Mouse (Mus musculus): ENCODE data around the gene Pde4d.

The Pde4d gene

GRCm38 (mm10) chr13:109681699-109682293 is 1232.0 kb downstream of the Pde4d start:
- no peak for DNase-seq (ENCODE audit: extremely low read depth, low read depth, low spot score)

DNA sequence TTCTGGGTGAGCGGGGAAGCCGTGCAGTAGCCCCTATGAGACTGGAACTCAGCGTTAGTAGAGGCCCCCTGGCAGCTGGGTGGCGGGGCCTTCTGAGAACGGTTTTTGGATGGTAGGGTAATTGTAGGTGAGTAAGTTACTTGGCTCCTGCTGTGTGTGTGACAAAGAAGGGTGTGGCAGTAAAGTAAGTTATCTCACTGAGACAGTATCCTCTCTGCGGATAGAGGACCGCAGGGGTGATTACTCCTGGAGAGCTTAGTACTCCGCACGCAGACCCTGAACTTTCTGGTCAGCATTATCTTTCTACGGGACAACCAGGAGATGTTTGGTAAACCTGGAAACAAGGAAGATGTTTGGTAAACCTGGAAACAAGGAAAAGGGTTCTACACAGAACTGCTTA is 1233.3 kb downstream of the Pde4d start:
- no peak for DNase-seq (ENCODE audit: extremely low read depth, low read depth, low spot score)

- DNase-seq (ENCODE audit: extremely low read depth, low read depth, low spot score): no peak
Measured at GRCm38 (mm10) chr13:109684985-109685295, 1235.2 kb downstream of the Pde4d start.

- DNase-seq (ENCODE audit: extremely low read depth, low read depth, low spot score): no peak
Measured at GRCm38 (mm10) chr13:109685296-109686115, 1235.8 kb downstream of the Pde4d start.

DNA sequence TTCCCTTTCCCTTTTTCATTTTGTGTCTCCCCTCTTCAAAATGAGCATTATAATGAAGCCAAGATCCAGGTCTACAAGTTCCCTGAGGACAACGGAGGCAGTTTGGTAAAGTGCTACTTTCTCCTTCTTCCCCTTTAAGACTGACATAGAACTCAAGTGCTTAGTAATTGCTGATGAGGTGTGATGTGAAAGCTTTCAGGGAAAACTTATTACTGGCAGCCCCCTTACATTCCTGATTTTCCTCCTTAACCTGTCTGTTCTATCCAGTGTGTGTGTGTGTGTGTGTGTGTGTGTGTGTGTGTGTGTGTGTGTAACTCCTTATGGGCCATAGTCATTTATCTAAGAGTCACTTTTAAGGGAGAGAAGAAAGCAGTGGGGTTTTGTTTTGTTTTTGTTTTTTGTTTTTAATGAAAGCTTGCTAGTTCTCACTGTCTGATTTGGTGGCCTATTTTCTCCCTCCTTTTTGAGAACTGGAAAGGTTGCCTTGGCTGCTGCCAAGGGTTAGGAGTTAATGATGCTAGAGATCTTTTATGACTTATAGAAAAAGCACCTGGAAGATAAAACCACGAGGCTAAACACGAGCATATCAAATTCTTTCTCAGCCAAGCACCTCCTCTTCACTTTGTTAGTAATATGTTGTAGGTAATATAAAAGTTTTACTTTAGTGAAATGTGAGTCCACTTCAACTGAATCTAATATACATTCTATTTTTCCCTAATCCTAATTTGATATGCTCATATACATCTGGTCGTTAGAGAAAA is 1236.5 kb downstream of the Pde4d start:
- no peak for DNase-seq (ENCODE audit: extremely low read depth, low read depth, low spot score)

DNA sequence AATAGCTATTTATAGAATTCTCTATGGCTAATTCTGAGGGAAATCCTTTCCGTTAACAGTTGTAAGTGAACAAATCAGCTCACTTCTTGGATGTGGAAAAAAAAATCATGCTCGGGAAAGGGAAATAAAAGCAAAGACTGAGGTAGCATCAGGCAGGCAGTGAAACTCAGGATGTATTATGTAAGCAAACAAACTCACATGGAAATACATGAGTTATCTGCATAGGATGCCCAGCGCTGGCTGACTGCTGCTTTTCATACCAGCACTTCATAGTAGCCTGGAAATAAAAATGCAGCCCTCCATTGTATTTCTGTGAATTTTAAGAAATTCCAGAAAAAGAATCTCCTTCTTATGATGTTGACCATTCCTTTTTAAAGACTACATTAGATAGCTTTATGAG is 1237.2 kb downstream of the Pde4d start:
- no peak for DNase-seq (ENCODE audit: extremely low read depth, low read depth, low spot score)

GRCm38 (mm10) chr13:109688195-109688594 is 1238.4 kb downstream of the Pde4d start:
- no peak for DNase-seq (ENCODE audit: extremely low read depth, low read depth, low spot score)

DNA sequence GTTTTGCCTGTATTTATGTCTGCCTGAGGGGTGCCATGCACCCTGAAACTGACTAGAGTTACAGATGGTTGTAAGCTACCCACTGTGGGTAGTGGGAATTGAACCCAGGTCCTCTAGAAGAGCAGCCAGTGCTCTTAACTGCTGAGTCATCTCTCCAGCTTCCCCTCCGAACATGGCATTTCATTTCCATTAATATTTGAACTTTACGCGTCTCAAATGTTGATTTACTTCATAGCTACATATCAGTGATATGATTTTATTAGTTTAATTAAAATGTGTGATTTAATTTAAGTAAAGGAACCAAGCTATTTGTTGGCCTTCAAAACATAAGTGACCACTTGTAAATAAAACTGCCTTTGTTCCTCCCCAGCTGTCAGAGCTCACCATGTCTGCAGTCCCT is 1239.4 kb downstream of the Pde4d start:
- DNase-seq (ENCODE audit: extremely low read depth, low read depth, low spot score): no peak

- no peak for DNase-seq (ENCODE audit: extremely low read depth, low read depth, low spot score)
Measured at GRCm38 (mm10) chr13:109690558-109690957, 1240.8 kb downstream of the Pde4d start.

DNA sequence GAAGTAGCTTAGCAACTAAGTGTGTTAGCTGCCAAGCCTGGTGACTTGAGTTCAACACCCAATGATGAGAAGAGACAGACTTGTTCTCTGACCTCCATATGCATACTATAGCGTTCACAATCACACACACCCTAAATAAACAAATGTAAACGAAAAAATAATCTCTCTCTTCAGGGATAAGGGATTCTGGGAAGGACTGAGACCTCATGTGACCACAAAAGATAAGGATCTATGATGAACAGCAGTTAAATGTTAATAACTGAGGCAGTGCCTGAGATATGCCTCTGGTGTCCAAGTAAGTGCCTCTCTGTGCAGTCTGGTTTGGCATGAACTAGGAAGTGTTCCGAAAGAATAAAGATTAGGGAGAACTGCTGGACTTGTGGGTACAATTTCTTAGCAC is 1243.1 kb downstream of the Pde4d start:
- DNase-seq (ENCODE audit: extremely low read depth, low read depth, low spot score): no peak

- no peak for DNase-seq (ENCODE audit: extremely low read depth, low read depth, low spot score)
Measured at GRCm38 (mm10) chr13:109693769-109694168, 1244.0 kb downstream of the Pde4d start.

DNA sequence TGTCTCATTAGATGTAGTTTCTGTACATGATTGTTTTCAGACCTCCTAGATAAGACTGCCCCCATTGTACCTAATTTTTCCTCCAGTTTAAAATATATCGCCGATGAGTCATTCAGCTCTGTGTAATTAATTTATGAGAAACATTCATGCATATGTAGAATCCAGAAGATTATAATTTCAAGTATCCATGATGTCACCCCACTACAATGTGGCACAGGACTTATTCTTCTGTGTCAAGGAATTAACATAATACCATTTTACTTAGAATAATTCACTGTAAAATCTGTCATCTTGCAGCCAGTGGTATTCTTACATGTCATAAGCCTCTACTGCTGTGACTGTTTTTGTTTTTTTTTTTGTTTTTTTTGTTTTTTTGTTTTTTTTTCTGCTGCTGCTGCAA is 1244.5 kb downstream of the Pde4d start:
- DNase-seq (ENCODE audit: extremely low read depth, low read depth, low spot score): no peak

DNA sequence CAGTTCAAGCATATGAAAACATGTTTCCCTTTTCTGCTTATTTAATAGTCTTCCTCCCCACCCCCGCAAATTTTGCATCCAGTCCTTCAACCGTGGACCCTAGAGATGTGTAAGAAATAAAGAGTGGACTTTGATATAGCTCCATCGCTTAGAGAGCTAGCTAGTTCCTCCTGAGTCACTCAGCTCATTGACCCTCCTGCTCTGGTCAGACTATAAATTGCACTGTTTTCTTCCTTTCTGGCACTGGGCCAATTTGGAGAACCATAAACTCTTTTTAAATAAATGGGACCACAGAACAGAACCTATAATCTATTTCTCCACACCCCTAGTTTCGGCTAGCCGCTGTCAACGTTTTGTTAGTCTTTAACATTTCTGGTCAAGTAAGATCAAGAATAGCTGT is 1245.3 kb downstream of the Pde4d start:
- DNase-seq (ENCODE audit: extremely low read depth, low read depth, low spot score): no peak

DNA sequence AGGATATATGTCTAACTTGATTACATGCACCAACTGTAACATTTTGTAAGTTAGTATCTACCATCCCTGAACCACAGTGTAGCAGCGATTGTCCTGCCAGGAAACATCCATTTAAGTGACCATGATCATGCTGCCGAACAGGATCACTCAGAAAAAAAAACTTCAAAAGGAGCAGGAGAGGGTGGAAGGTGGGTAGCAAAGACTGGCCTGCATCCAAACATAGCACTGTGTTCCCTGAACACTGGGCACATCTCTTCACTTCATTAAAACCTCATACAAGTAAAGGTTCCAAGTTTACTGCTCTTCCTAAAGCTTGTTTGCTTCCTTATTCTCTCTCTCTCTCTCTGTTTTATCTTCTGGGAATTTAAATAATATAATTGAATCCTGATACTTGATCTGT is 1256.4 kb downstream of the Pde4d start:
- DNase-seq (ENCODE audit: extremely low read depth, low read depth, low spot score): no peak

DNA sequence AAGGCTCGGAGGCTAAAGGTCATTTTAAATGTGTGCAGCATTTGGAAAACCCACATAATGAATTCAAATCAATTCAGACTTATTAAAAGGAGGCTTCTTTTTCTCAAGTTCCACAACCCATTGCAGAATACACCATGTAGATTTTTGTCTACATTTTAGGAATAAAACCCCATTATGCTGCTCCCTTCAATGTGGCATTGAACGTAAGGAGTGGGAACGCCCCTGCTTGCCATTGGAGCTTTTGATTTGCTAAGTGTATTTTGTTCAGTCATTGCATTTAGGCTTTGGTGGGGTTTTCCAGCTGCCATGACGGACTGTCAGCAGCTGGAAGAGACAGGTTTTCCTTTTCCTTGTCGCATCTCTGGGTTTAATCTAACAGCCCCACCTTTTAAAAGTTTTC is 1256.8 kb downstream of the Pde4d start:
- DNase-seq (ENCODE audit: extremely low read depth, low read depth, low spot score): no peak

GRCm38 (mm10) chr13:109707154-109707553 is 1257.4 kb downstream of the Pde4d start:
- DNase-seq (ENCODE audit: extremely low read depth, low read depth, low spot score): no peak

DNA sequence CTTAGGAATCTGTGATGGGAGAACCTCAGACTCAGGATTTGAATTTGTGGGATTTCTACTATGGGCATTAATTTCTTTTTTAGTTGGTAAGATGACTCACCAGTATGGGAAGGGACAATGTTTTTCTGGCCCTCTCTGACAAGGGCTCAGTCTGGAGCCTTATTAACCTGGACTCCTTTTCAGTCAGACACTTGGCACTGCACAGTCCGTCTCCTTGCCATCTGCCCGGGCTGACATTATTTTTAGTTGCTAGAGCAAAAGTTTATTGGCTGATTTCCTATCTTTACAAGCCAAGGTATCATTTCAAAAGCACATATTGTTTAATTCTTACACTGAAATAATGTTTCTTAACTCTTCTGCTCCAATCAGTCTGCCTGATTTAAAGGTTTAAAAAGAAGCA is 1258.6 kb downstream of the Pde4d start:
- no peak for DNase-seq (ENCODE audit: extremely low read depth, low read depth, low spot score)

DNA sequence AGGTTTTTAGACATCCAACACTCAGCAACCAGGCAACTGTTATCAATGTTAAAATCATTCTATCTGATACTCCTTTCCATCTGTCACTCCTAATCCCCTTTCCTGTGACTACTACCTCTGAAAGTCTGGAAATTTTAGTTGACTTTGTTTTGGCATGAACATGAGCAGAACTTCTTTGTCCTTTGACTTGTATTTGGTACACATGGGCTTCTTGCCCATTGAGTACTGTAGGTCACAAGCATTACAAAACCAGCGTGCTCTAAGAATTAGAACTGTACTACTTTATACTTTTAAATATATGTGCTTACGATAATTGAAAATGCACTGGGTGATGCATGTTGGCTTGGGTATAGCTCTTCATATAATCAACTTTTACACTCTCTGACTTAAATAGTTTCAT is 1264.8 kb downstream of the Pde4d start:
- DNase-seq (ENCODE audit: extremely low read depth, low read depth, low spot score): no peak

- DNase-seq (ENCODE audit: extremely low read depth, low read depth, low spot score): no peak
Measured at GRCm38 (mm10) chr13:109715321-109715720, 1265.6 kb downstream of the Pde4d start.

DNA sequence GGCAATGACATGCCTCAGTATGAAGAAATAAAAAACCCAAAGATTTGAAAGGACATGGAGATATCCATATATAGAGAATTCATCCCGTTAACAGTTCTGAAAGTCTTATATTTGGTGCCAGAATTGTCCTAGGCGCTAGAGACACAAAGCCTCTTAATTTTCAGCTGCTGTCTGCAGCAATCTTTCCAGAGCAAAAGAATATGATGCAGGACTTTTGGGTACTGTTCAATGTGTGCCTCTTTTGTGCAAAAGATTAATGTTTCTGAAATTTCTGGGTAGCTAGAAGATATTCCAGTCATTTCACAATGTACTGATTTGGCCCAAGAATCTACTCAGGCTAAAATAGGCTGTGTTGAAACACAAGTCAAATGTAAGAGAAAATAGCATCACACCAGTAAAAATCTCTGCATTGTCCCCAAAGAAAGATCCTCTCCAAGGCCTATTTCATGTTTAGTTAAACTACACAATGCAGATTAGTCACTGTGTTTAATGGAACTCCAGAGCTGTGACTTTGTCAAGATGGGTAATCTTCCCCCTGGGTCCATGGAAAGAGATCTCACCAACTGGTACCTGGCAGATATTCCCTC is 1270.5 kb downstream of the Pde4d start:
- DNase-seq (ENCODE audit: extremely low read depth, low read depth, low spot score): no peak

GRCm38 (mm10) chr13:109722237-109723119 is 1272.7 kb downstream of the Pde4d start:
- no peak for DNase-seq (ENCODE audit: extremely low read depth, low read depth, low spot score)
